Mouse (Mus musculus): ENCODE measurements around the gene Rdh19. TPM values are rescaled to one million over a fixed set of nuclear protein-coding genes. Genes with fewer than 3 reads are reported as not detected.
"Not testable (repeated sequence)": the region's sequence is repeated elsewhere in the genome, so short reads cannot be mapped to it uniquely, and the experiment has no call there.

Rdh19 gene
- polyA plus RNA-seq, 1 experiment from 2014 or later = not detected

- Histone ChIP-seq H3K27me3 (replicated peaks) (no peaks in the 10 kb centered on the region), H3K9ac (replicated peaks) (no peak overlapping the region), H3K4me2 (no peak overlapping the region), H3K36me3 (no peaks in the 10 kb centered on the region), H3K27ac (replicated peaks) (no peak overlapping the region), H3K4me3 (replicated peaks) (no peak overlapping the region), H3K4me1 (no peaks in the 10 kb centered on the region), H3K9me3 (replicated peaks) (no peaks in the 10 kb centered on the region)
- 81% methylated on average over 4 of the region's 4 CpGs for WGBS
- no peak for ATAC-seq (ENCODE audit: low FRiP score)
Measured at GRCm38 (mm10) chr10:127881041-127881440, 31.3 kb downstream of the Rdh19 start.

- Histone ChIP-seq H3K4me2 (no peak overlapping the region), H3K36me3 (no peaks in the 10 kb centered on the region), H3K27me3 (replicated peaks) (no peaks in the 10 kb centered on the region), H3K4me1 (peaks cover 8% of the 10 kb centered on the region), H3K9ac (replicated peaks) (no peak overlapping the region), H3K9me3 (replicated peaks) (no peaks in the 10 kb centered on the region), H3K27ac (replicated peaks) (no peak overlapping the region), H3K4me3 (replicated peaks) (no peak overlapping the region)
- WGBS = 62% methylated on average over 1 of the region's 1 CpGs
- no peak for ATAC-seq (ENCODE audit: low FRiP score)
Measured at GRCm38 (mm10) chr10:127886551-127886950, 36.8 kb downstream of the Rdh19 start.

DNA sequence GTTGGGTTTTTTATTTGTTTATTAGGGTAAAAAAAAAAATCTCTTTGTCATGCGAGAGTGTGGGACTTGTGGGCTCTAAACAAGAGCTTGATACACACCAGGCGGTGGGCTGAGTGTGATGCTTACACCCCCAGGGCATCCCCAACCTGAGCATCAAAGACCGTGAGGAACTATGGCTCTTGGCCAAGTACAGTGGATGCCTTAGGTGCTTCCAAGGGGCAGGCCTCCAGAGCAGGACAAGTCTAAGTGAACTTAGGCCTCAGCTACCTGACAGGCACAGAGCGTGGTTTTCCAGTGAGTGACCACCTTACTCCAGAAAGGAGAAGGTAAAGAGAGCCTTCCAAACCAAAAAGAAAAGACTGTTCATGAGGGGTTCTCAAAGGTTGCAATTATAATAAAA, 37.2 kb downstream of the Rdh19 start:
- peaks cover 8% of the 10 kb centered on the region for H3K4me1 ChIP-seq
- no peaks in the 10 kb centered on the region for H3K27me3 ChIP-seq (replicated peaks)
- H3K4me3 ChIP-seq (replicated peaks) = no peak overlapping the region
- H3K9ac ChIP-seq (replicated peaks) = no peak overlapping the region
- no peaks in the 10 kb centered on the region for H3K36me3 ChIP-seq
- H3K27ac ChIP-seq (replicated peaks) = no peak overlapping the region
- H3K4me2 ChIP-seq = no peak overlapping the region
- ATAC-seq (ENCODE audit: low FRiP score) = no peak
- 83% methylated on average over 4 of the region's 4 CpGs for WGBS
- no peaks in the 10 kb centered on the region for H3K9me3 ChIP-seq (replicated peaks)

DNA sequence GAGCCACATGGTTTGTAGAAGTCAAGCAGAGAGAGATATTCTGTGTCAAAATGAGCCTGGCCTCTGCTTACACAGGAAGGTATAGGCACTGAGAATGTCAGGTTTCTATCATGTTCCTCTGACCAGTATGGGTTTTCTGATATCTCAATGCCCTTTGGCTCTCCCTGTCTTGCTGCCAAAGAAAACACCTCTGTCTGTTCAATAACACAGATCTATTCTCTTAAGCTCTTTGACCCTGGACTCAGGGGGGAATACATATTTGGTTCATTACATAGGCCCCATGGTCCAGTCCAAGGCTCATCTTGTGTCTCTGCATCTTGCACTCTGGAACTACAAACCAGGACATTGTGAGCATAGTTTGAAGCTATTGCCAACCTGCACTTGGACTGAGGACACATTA, 38.9 kb downstream of the Rdh19 start, which contains the start of gene Rdh7:
TSS of gene Rdh7 (minus strand) at position 213 of the 400 bp plus-strand sequence.
- H3K4me1 ChIP-seq = peaks cover 8% of the 10 kb centered on the region
- no peak within 1 kb of the TSS for H3K4me2 ChIP-seq
- no peak within 1 kb of the TSS for H3K27ac ChIP-seq (replicated peaks)
- no peaks in the 10 kb centered on the region for H3K9me3 ChIP-seq (replicated peaks)
- H3K27me3 ChIP-seq (replicated peaks) = no peaks in the 10 kb centered on the region
- H3K36me3 ChIP-seq = no peaks in the 10 kb centered on the region
- ATAC-seq (ENCODE audit: low FRiP score) = no peak
- no peak within 1 kb of the TSS for H3K9ac ChIP-seq (replicated peaks)
- H3K4me3 ChIP-seq (replicated peaks) = no peak within 1 kb of the TSS

DNA sequence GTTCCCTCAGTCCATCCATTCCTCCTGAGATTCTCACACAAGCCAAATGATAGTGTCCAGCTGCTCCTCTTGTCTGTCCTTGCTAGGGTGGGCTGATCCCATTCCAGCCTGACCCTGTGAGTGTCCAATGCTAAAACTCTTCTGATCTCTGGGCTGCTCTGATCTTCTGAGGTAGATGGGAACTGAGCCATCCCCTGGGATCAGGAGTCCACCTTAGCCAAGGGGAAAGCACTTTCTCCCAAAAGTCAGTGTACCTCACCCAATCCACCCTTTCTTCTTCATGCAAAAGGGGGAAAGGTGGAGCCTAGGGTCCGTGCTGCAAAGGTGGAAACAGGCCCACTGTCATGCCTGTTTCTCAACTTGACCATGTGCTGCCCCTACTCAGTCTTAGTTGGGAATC, 41.8 kb downstream of the Rdh19 start:
- no peaks in the 10 kb centered on the region for H3K9me3 ChIP-seq (replicated peaks)
- no peak for ATAC-seq (ENCODE audit: low FRiP score)
- H3K9ac ChIP-seq (replicated peaks) = no peak overlapping the region
- WGBS = 93% methylated on average over 1 of the region's 1 CpGs
- no peak overlapping the region for H3K4me2 ChIP-seq
- H3K27me3 ChIP-seq (replicated peaks) = no peaks in the 10 kb centered on the region
- H3K4me3 ChIP-seq (replicated peaks) = no peak overlapping the region
- no peak overlapping the region for H3K27ac ChIP-seq (replicated peaks)
- peaks cover 8% of the 10 kb centered on the region for H3K4me1 ChIP-seq
- H3K36me3 ChIP-seq = no peaks in the 10 kb centered on the region

DNA sequence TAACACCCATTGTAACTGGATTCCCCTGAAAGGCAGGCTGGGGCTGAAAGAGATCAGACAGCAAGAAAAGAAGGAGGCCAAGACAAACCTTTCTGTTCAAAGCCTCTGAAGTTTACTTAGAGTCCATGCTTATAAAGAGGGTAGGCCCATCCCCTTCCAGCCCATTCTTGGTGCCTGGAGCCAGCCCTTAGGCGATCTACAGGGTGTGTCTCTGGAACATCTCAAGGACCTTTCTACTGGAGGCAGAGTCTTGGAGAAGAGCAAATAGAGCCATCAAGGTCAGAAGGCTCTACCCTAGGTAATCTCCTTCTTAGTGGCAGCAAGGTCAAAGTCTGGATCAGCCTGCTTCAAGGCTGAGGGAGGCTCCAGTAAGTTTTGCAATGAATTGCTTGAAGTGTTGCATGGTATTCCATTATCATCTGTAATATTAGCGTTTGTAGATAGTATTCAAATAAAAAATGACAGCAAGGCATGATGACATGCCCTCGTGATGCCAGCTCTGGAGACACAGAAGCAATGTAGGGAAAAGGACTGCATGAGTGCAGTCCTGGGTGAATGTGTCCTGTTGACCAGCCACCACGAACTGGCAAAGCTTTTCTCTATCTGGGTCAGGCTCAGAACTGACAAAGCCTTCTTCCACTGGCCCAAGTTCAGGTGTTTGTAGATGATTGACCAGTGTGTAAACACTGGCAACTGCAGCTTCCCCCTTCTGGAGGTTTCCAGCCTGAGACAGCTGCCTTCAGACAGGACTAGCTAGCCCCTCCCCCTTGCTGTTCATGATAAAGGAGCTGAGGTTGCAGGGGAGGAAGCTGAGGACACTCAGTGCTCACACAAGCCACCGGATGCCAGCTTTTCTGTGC, 43.7 kb downstream of the Rdh19 start:
- not testable (repeated sequence) for ATAC-seq (ENCODE audit: low FRiP score)

DNA sequence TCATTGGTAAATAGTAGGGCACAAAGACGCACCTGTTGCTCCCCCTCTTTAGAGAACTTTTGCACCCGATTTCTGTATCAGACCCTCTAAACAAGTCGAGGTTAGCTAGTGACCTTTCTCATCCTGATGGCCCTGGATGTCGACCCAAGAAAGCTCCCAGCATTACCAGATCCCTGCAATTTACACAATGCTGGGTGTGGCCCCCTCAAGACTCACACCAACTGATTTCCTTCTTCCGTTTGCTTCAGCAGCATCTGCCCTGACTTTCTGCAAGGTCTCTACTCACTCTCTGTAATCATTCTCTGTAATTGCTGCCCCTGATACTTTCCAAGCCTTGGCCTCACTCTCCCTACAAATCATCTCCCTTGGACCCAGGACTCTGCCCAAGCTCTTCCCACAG, 47.0 kb downstream of the Rdh19 start:
- Histone ChIP-seq H3K27ac (replicated peaks) (no peak overlapping the region), H3K4me2 (no peak overlapping the region), H3K27me3 (replicated peaks) (no peaks in the 10 kb centered on the region), H3K4me3 (replicated peaks) (no peak overlapping the region), H3K9ac (replicated peaks) (no peak overlapping the region), H3K36me3 (no peaks in the 10 kb centered on the region), H3K4me1 (no peaks in the 10 kb centered on the region), H3K9me3 (replicated peaks) (no peaks in the 10 kb centered on the region)
- no peak for ATAC-seq (ENCODE audit: low FRiP score)
- 80% methylated on average over 5 of the region's 5 CpGs for whole genome bisulfite sequencing

More for the DNA sequence above, 43.7 kb downstream of the Rdh19 start:
- not testable (repeated sequence) for H3K36me3 ChIP-seq; H3K27ac ChIP-seq (replicated peaks); H3K9ac ChIP-seq (replicated peaks); H3K27me3 ChIP-seq (replicated peaks); H3K4me3 ChIP-seq (replicated peaks); H3K4me1 ChIP-seq; H3K4me2 ChIP-seq; H3K9me3 ChIP-seq (replicated peaks)
- 71% methylated on average over 5 of the region's 5 CpGs for WGBS

DNA sequence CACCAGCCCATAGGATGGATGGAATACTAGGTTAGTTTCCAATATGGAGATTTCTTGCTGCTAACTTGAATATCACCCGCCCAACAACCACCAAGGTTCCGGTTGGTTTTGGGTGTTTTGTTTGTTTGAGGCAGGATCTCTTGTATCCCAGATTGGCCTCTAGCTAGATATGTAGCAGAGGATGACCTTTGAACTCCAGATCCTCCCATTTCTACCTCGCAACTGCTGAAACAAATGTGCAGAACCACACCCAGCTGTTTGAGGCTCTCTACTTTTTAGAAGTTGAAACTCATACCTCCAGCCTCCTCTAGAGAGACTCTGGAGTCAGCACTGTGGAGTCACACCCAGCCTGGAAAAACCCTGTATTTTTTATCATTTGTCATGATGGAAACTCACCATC, 47.8 kb downstream of the Rdh19 start:
- WGBS = 93% methylated on average over 3 of the region's 3 CpGs
- H3K36me3 ChIP-seq = no peaks in the 10 kb centered on the region

DNA sequence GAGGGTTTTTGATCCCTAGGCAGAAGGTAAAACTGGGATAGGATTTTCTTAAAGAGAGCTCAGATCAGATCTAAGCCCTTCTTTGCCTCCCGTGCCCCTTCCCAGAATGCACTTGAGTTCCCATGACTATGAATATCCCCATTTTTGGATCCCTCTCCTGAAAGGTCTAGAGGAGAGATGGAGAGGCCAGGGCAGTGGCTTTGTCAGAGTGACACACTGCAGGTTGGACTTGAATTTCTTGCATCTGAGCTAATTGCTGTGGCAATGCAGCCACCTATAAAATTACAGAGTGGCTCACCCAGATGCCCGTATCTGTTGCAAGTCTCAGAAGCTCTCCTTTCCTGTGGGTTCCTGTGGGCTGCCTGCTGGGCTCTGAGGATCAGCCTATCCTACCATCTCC, 48.5 kb downstream of the Rdh19 start, which contains the start of gene Sdr9c7:
TSS of gene Sdr9c7 (plus strand) at position 301 of the 400 bp plus-strand sequence.
- 92% methylated on average over 2 of the region's 2 CpGs for WGBS
- Histone ChIP-seq H3K27ac (replicated peaks) (no peak within 1 kb of the TSS), H3K9ac (replicated peaks) (no peak within 1 kb of the TSS), H3K4me2 (no peak within 1 kb of the TSS), H3K36me3 (no peaks in the 10 kb centered on the region), H3K4me1 (no peaks in the 10 kb centered on the region), H3K27me3 (replicated peaks) (no peaks in the 10 kb centered on the region), H3K9me3 (replicated peaks) (no peaks in the 10 kb centered on the region), H3K4me3 (replicated peaks) (no peak within 1 kb of the TSS)
- ATAC-seq (ENCODE audit: low FRiP score) = no peak

More for the DNA sequence above, 47.8 kb downstream of the Rdh19 start:
- Histone ChIP-seq H3K27ac (replicated peaks) (no peak overlapping the region), H3K4me2 (no peak overlapping the region), H3K4me3 (replicated peaks) (no peak overlapping the region), H3K27me3 (replicated peaks) (no peaks in the 10 kb centered on the region), H3K9me3 (replicated peaks) (no peaks in the 10 kb centered on the region), H3K9ac (replicated peaks) (no peak overlapping the region), H3K4me1 (no peaks in the 10 kb centered on the region)
- no peak for ATAC-seq (ENCODE audit: low FRiP score)

DNA sequence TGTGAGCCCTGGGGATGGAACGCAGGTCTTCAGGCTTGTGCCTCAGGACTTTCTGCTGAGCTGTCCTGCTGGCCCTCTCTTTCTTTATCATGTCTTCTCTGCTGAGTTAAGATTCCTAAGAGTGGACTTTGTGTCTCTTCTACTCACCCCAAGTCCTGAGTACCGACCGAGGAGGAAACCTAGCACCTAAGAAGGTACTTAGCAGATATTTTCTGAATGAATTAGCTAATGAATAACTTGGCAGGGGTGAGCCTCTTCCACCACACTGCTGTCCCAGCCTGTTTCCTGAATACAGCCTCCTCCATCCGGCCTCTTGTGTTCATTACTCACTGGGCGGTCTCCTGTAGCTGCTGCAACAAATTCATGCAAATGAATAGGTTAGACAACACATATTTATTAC, 50.1 kb downstream of the Rdh19 start:
- WGBS = 65% methylated on average over 5 of the region's 5 CpGs
- Histone ChIP-seq H3K36me3 (no peaks in the 10 kb centered on the region), H3K27ac (replicated peaks) (no peak overlapping the region), H3K4me3 (replicated peaks) (no peak overlapping the region), H3K9ac (replicated peaks) (no peak overlapping the region), H3K9me3 (replicated peaks) (no peaks in the 10 kb centered on the region), H3K4me2 (no peak overlapping the region), H3K4me1 (no peaks in the 10 kb centered on the region), H3K27me3 (replicated peaks) (no peaks in the 10 kb centered on the region)
- ATAC-seq (ENCODE audit: low FRiP score) = no peak

DNA sequence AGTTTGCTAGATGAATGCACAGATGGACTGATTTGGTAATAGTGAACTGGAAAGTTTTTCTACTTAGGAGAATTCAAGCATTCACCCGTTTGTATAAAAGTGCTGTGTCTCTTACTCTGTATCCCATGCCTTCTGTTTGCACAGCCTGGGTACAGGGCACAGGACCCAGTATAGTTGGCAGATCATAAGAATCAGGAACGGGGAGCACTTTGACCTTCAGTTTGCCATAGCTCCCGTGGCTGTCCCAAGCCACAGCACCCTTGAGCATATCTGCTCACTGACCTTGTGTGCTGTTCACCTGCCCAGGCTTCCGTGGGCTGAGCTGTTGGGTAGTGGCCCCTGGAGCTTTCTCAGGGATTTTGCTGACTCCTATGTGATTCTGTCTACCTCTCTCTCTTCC, 52.0 kb downstream of the Rdh19 start:
- no peak overlapping the region for H3K27ac ChIP-seq (replicated peaks)
- no peak overlapping the region for H3K4me2 ChIP-seq
- no peaks in the 10 kb centered on the region for H3K27me3 ChIP-seq (replicated peaks)
- no peaks in the 10 kb centered on the region for H3K9me3 ChIP-seq (replicated peaks)
- 83% methylated on average over 4 of the region's 4 CpGs for WGBS
- H3K4me1 ChIP-seq = peaks cover 3% of the 10 kb centered on the region; the same call in 1 of the 2 replicates
- no peak overlapping the region for H3K4me3 ChIP-seq (replicated peaks)
- H3K9ac ChIP-seq (replicated peaks) = no peak overlapping the region
- no peaks in the 10 kb centered on the region for H3K36me3 ChIP-seq
- no peak for ATAC-seq (ENCODE audit: low FRiP score)

DNA sequence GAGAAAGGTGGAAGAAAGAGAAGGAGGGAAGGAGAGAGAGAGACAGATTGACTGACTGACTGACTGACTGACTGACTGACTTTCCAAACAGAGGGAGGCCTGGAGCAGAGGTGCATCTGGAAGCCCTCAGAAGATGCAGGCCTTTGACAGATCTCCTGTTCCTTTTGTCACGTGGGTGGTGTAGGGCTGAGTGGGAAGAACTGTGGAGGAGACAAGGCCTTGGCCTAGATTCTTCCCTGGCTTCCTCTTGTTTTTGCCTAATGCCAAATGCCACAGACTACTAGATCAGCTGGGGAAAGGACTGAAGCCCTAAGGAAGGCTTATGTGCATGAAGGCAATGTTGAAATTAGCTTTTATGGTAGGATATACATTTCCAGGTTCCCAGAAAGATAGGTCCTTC, 53.4 kb downstream of the Rdh19 start:
- Histone ChIP-seq H3K9ac (replicated peaks) (no peak overlapping the region), H3K4me1 (peaks cover 3% of the 10 kb centered on the region; the same call in 1 of the 2 replicates), H3K4me3 (replicated peaks) (no peak overlapping the region), H3K9me3 (replicated peaks) (no peaks in the 10 kb centered on the region), H3K36me3 (no peaks in the 10 kb centered on the region), H3K4me2 (no peak overlapping the region), H3K27me3 (replicated peaks) (no peaks in the 10 kb centered on the region), H3K27ac (replicated peaks) (no peak overlapping the region)
- 82% methylated on average over 1 of the region's 1 CpGs for WGBS
- ATAC-seq (ENCODE audit: low FRiP score) = no peak

Measured in neural tube, embryonic 15.5 days (tissue).